Mouse (Mus musculus) liver, adult 2 months (tissue): Measurements from ENCODE around the gene Gm21969.

Source experiments
- CTCF ChIP-seq: fragments of 200-500 bp; IDR thresholded peaks from 2 replicates; pipeline ENCODE4 v1.5.1; 2011; ENCODE audit warnings: low read depth, low read length, control low read depth
- POLR2A ChIP-seq: fragments of 200-500 bp; IDR thresholded peaks from 2 replicates; pipeline ENCODE4 v1.6.1; 2011; ENCODE audit warnings: low read length, control low read depth; ENCODE audit not compliant: insufficient read depth; ENCODE audit errors: extremely low read depth

DNA sequence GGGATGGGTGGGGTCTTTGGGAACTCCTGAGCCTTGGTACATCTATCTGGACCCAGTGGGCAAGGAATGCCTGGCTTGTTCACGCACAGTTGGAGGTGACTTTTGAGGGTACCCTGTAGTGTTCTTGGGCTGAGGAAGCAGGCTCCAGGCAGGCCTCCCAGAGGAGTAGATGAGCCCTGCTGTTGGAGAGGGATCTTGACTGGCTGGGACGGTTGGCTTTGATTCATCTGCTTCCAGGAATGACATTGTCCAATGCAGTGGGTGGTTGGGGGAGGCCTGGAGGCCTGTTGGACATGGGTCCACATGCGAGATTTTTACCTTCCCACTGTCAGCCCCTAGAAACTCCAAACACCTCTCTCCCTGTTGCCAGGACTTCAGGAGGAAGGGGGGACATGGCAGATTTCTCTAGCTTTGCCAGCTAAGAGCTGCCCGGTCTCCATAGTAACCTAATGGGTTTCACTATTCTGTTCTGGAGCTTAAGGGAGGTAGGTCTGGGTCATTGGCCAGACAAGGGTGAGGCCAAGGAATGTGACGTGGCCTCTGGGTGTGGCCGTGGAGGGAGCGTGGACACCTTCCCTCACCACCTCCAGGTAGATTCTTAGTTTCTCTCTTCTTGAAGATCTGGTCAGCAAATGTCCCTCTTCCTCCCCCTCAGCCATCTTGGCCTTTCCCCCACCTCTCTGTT is 28.7 kb downstream of the Gm21969 start:
- TF ChIP-seq POLR2A = no peak
- TF ChIP-seq CTCF = no peak
